Mouse (Mus musculus): Measurements from ENCODE around the gene Acsbg2. TPM values are rescaled to one million over a fixed set of nuclear protein-coding genes. Genes with fewer than 3 reads are reported as not detected.
A peak's percentile ranks its signal among the peaks of the same experiment; 100 is the strongest.

Acsbg2 gene
- total RNA-seq, 2 experiments from 2014 or later = not detected

DNA sequence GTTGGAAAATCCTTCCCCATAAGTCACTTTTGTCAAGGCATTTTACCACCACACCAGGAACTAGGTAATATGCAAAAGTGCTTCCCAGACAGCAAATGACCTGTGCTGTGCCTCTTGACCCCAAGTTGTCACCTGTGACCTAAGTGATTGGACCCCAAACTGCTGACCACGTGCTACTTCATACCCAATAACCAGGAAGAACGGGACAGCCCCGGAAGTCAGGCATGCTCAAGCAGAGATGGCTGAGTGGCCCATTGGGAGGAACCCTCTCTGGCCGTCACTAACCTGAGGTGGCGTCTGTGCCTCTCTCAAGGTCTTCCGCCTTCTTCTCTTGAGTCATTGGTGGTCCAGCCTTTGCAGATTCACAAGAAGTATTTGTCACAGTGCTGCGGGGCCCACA, 1.7 kb downstream of the Acsbg2 start:
- no peak for DNase-seq (ENCODE audit: low spot score in 2 of 2)

DNA sequence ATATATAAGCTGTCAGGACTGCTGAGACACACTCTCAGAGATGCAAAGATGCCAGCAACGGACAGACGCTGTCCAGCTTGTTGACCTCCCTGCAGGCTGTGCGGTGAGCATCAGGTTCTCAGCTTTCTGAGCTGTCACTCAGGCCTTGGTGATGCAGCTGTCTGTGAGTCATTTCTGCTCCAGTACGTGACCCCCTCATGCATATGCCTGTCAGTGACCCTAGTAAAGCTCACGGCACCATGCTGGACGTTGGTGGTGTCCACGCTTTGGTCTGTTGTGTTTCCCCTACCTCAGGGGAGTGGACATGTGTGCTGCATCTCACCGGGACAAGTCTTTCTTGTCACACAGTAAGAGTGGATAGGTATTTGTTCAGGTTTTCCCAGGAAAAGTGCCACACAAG, 2.5 kb downstream of the Acsbg2 start:
- no peak for DNase-seq (ENCODE audit: low spot score in 2 of 2)

DNA sequence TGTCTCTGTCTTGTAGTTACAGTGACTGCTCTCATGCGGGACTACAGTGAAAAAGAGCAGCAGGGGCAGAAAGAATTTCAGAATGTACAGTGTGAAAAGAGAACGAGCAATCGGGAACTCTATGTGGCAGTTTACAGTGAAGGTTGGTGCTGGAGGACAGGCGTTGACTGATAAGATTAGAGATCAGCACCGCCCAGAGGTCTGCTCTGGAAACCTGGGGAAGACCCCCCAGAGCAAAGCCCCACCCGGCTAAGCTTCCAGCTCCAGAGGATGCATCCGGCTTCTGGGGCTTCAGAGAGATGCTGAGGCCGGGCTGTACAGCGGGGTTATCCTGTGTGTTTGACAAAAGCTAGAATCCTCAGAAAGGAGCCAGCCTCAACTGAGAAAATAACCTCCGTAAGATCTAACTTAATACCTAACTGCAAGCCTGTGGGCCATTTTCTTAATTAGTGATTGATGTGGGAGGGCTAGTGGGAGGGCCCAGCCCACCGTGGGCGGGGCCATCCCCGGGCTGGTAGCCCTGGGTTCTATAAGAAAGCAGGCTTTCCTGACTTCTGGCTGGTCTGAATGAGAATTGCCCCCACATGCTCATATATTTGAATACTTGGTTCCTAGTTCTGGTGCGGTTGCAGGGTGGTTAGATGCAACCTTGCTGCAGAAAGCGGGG, 3.8 kb downstream of the Acsbg2 start:
- no peak for DNase-seq (ENCODE audit: low spot score in 2 of 2)

DNA sequence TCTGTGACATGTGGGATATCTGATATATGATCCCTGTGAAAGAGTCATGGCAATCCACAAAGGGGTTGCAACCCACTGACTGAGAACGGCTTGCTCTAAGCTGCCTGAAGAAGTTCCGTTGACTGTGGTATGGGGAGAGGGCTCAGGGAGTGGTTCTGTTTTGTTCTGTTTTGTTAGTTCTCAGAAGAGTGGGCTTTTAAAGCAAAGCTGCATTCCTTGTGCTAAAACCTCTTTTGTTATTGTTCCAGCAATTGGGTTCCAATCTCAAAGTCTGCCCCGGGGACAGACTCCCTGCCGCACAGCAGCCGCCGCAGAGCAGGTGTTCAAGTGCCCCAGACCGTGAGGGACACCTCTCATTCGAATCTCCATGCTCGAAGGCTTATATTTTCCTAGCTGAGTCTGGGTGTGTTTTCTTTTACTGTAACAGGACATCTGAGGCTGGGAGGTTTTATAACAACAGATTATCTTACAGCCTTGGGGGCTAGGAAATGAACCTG, 4.7 kb downstream of the Acsbg2 start:
- no peak for DNase-seq (ENCODE audit: low spot score in 2 of 2)

DNA sequence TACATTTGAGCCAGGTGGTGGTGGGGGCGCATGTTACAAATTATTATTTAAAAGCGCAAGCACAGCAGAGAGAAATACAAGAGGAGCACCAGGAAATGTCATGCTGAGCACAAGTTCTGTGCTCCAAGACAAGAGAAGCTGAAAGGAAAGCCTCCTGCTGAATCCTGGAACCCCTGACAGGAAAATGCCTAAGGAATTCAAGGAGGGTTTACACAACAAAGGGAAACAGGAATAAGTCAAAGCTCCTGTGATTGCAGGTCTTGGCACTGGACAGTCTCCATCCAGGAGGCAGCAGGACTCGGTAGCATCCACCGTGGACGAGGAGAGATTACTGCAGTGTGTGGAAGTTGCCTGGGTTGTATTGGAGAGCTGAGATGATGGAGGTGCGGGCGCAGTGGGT, 8.2 kb downstream of the Acsbg2 start:
- no peak for DNase-seq (ENCODE audit: low spot score in 2 of 2)

- no peak for DNase-seq (ENCODE audit: low spot score in 2 of 2)
These were observed 13.1 kb downstream of the Acsbg2 start for GRCm38 (mm10) chr17:56861197-56861596.

DNA sequence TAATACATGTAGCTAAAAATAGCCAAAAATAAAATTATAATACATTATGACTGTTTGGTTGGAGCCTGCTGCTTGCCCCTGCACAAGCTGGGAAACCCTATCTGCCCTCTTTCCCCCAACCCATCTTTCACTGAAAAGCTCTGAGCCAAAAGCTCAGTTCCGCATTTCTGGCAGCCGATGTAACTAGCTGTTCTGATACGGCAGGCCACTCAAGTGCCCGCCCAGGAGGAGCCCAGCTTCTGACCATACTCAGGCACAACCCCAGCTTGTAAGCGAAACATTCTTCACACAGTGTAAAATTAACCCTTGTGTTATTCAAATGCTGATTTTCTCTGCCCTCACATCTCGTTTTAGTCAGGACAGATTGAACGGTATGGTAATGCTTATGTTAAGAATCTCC, 15.3 kb downstream of the Acsbg2 start:
- DNase-seq (ENCODE audit: low spot score in 2 of 2) = no peak

- peak; percentile 39 to 59 for DNase-seq (ENCODE audit: low spot score in 2 of 2)
These were observed 16.0 kb downstream of the Acsbg2 start for GRCm38 (mm10) chr17:56858216-56858615.

GRCm38 (mm10) chr17:56855421-56855820, 18.8 kb downstream of the Acsbg2 start:
- DNase-seq (ENCODE audit: low spot score in 2 of 2) = no peak

DNA sequence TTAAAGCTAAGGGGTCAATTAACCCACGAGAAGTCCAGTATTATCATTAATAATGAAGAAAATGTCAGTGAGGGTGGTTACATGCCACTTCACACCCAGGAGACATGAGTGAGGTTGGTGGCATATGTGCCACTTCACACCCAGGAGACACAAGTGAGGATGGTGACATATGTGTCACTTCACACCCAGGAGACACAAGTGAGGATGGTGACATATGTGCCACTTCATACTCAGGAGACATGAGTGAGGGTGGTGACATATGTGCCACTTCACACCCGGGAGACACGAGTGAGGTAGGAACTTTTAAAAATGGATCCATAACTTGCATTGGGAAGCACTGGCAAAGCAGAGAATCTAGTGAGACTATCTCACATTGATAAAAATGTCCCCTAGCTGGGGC, 23.1 kb downstream of the Acsbg2 start:
- no peak for DNase-seq (ENCODE audit: low spot score in 2 of 2)

GRCm38 (mm10) chr17:56849710-56850109, 24.5 kb downstream of the Acsbg2 start:
- no peak for DNase-seq (ENCODE audit: low spot score in 2 of 2)

DNA sequence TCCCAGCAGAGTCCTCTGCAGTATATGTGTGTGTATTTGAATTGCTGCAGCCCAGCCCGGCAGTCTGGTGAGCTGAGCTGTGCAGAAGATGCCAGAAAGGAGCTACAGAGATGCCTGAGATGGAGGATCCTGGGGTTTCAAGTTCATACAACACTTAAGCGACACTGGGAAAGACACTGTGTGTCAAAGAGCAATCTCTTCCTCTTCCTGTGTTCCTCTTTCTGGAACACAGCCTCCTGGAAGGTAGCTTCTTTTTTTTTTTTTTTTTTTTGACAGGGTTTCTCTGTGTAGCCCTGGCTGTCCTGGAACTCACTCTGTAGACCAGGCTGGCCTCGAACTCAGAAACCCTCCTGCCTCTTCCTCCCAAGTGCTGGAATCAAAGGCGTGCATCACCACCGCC, 25.5 kb downstream of the Acsbg2 start:
- DNase-seq (ENCODE audit: low spot score in 2 of 2) = no peak

DNA sequence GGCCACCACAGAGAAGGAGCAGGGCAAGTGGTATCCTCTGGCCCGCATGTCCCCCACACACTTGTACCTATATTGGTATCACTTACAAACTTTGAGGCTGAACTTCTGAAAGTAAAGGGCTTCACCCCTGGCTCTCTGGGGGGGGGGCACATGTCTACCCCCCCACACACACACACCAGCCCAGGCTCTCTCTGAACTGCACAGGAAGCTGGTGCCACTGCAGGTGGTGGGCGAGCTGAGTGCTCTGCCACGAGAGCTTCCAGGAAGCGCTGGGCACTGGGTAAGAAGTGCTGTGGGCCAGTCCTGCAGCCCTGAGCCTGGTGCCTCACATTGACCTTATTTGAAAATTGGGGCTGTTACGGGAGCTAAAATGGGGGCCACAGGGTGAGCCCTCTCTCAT, 30.6 kb downstream of the Acsbg2 start:
- no peak for DNase-seq (ENCODE audit: low spot score in 2 of 2)

DNA sequence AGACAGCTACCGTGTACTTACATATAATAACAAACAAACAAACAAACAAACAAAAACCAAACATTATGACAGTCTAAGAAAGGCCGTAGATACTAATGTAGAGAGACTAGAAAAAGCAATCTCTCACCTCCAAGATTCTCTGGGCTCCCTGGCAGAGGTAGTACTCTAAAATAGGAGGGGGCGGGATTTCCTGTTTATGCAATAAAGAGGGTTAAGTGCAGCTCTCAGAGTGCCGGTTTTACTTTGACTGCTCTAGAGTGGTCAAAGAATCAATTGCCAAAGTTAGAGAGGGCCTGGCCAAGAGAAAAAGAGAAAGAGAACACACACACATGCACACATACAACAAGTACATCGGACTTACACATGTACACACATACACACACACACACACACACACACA, 32.1 kb downstream of the Acsbg2 start:
- no peak for DNase-seq (ENCODE audit: low spot score in 2 of 2)

DNA sequence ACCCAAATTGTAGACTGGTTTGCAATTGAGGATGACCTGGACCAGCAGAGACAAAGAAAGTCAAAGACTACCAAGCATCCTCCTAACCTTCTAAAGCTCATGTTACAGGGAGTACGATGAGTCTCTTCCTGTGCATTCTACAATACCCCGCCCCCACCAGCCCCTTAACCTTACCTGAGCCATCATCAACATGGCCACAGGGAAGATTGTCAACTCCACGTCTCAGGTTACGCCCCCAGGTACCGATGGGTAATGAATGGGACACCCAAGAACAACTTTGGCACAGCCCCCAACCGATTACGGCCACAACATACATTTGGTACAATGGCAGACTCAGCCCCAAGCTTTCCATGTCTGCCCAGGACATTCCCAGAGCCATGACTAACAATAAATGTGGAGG, 33.7 kb downstream of the Acsbg2 start:
- DNase-seq (ENCODE audit: low spot score in 2 of 2) = no peak

GRCm38 (mm10) chr17:56836336-56836735, 37.9 kb downstream of the Acsbg2 start:
- no peak for DNase-seq (ENCODE audit: low spot score in 2 of 2)

DNA sequence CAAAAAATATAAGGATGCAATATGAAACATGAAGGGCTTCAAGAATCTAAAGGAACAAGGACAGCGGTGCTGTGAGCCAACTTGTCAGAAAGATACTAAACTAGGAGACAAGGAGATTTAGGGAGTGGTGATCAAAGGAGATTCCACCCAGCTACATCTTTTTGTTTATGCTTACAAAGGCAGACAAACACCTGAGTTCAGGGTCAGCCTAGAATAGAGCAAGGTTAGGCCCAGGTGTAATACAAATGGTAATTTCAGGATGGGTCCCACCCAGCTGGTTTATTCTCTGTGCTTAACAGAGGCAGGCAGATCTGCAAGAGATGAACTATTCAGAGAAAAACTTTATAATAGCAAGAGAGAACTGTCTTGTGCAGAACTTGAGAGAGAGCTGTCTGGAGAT, 40.9 kb downstream of the Acsbg2 start:
- no peak for DNase-seq (ENCODE audit: low spot score in 2 of 2)

- DNase-seq (ENCODE audit: low spot score in 2 of 2) = no peak
These were observed 41.3 kb downstream of the Acsbg2 start for GRCm38 (mm10) chr17:56832918-56833317.

DNA sequence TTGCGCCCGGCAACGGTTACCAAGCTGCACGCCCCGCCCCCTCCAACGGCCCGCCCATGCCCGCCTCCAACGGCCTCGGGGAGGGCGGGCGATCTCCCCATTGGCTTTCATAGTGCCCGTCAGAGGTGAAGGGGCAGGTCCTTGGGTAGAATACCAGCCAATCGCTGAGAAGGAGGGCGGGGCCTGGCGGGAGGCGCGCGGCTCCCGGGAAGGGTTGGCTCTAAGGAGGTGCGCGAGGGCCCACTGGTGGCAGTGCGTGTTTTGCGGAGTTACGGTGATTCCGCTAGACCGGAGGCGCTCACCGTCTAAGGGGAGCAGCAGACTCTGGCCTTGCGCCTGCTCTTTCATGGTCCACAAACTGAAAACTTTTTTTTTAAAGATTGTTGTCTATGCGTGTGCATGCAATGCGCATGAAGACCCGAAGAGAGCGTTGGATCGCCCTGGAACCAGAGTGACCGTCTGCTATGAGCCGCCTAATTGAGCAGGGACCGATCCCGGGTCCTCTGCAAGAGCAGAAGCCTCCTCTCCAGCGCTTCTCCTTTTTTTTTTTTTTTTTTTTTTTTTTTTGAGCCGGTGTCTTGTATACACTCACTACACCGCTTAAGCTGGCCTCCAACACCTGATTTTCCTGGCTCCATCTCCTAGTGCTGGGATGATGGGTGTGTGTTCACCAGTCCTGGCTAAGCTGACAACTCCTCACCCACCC, 43.0 kb downstream of the Acsbg2 start:
- peak; percentile 98 to 99 for DNase-seq (ENCODE audit: low spot score in 2 of 2)

DNA sequence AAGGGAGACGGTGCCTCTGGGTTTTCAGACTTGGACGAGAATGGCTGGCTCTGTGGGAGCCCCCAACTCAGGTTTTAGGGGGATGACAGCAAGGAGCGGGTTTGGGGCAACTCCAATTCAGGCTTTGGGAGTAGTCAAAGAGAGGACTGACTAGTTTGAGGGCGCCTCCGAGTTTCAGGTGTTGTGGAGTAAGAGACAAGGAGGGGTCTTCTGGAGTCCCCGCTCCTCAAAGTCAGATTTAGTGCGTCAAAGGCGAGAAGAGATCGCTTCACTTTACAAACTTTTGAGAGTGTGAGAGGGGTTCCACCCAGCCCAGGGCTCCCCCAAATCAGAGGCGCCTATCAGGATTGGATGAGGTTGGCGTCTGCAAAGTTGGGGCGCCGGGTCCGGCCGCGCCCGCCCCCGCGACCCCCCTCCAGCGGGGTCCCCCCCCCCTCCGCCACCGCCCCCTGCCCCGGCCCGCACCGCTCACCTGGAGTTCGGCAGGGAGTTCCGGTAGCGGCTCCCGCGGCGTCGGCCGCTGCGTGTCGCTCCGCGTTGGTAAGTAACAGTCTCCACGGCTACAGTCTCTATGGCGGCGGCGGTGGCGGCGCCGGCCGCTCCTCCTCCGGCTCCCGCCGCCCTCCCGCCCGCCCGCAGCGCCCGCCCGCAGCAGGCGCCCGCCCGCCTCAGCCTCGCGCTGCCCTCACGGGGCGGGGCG, 43.7 kb downstream of the Acsbg2 start, which contains the start of gene Rfx2:
TSS of gene Rfx2 (minus strand) at position 603 of the 700 bp plus-strand sequence.
- no peak for DNase-seq (ENCODE audit: low spot score in 2 of 2)

DNA sequence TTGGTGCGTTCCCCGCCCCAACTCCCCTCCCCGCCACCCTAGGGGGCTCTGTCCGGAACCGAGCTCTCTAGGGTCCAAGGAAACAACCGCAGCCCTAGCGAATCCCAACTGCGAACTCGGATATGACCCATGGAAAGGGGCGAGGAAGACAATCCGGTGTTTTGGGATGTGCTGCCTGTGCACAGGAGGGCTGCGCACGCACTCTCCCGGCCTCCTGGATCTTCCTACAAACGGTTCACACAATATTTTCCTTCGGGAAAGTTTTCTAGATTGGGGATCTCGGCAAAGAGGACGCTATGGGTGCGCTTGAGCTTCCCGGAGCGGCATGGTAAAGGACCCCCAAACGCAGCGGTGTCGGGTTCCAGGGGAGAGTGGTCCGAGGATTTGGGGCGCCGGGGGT, 44.5 kb downstream of the Acsbg2 start:
- DNase-seq (ENCODE audit: low spot score in 2 of 2) = no peak

GRCm38 (mm10) chr17:56829171-56829570, 45.1 kb downstream of the Acsbg2 start:
- DNase-seq (ENCODE audit: low spot score in 2 of 2) = no peak

All from gastrocnemius, postnatal 4 days (tissue).